Comparison of ENCODE assay signal across 19 mouse cellular contexts in genomic region chr8:102496698-102497097, GRCm38 (mm10).
"Had no signal": no experiment of that assay in that cellular context is flagged by ENCODE, and none has a peak within 500 bp of the region (broad histone marks: within the 10 kb centered on the region; RNA-seq: fewer than 3 reads in every experiment).

No protein-coding gene starts in this region.

- H3K36me3 ChIP-seq: midbrain, embryonic 10.5 days; midbrain, embryonic 12.5 days; neural tube, embryonic 13.5 days; neural tube, embryonic 15.5 days had no signal

- H3K27ac ChIP-seq: liver, embryonic 14.5 days; midbrain, embryonic 10.5 days; midbrain, embryonic 12.5 days; neural tube, embryonic 13.5 days; neural tube, embryonic 15.5 days had no signal

- H3K4me2 ChIP-seq: midbrain, embryonic 12.5 days; neural tube, embryonic 13.5 days; neural tube, embryonic 15.5 days had no signal

- H3K4me3 ChIP-seq: midbrain, embryonic 10.5 days; midbrain, embryonic 12.5 days; myocyte; neural tube, embryonic 13.5 days; neural tube, embryonic 15.5 days had no signal

- H3K9ac ChIP-seq: liver, embryonic 14.5 days; midbrain, embryonic 12.5 days; neural tube, embryonic 13.5 days; neural tube, embryonic 15.5 days had no signal

- H3K9me3 ChIP-seq: midbrain, embryonic 10.5 days; midbrain, embryonic 12.5 days; neural tube, embryonic 13.5 days; neural tube, embryonic 15.5 days had no signal

- H3K27me3 ChIP-seq: midbrain, embryonic 12.5 days; neural tube, embryonic 13.5 days; neural tube, embryonic 15.5 days had no signal

- H3K4me1 ChIP-seq: midbrain, embryonic 10.5 days; midbrain, embryonic 12.5 days; neural tube, embryonic 13.5 days; neural tube, embryonic 15.5 days had no signal

- DNase-seq: lung, adult 2 months; lung, postnatal 10 days; lung, postnatal 36 days; midbrain, embryonic 14.5 days; retina, postnatal 1 day; right cerebral cortex, adult 18-20 months; right cerebral cortex, postnatal 25 days; right cerebral cortex, postnatal 4 days; spleen, adult 18-20 months; thymus, adult 18-20 months; thymus, postnatal 14 days; thymus, postnatal 36 days had no signal

- ATAC-seq: midbrain, embryonic 16.5 days had no signal
